Mouse (Mus musculus): ENCODE results near the gene Ugt1a8. TPM values are rescaled to one million over a fixed set of nuclear protein-coding genes. Genes with fewer than 3 reads are reported as not detected.

Gene Ugt1a8
- total and polyA plus RNA-seq, 3 experiments, result not detected

GRCm38 (mm10) chr1:88205294-88205922, 117.8 kb downstream of the Ugt1a8 start, which contains the start of gene Dnajb3:
Gene Dnajb3 (minus strand): TSS chr1:88205782.
- Histone ChIP-seq H3K4me1 (ENCODE audit: control insufficient read depth in 1 of 2, insufficient read depth in 2 of 2, low read length in 2 of 2) (no peaks in the 10 kb centered on the region), H3K4me3 (ENCODE audit: control insufficient read depth in 1 of 2, insufficient read depth in 1 of 2, low read depth in 2 of 2, low read length in 2 of 2) (no peak within 1 kb of the TSS), H3K9me3 (replicated peaks; ENCODE audit: insufficient read depth, low read length) (no peaks in the 10 kb centered on the region), H3K36me3 (ENCODE audit: control insufficient read depth in 1 of 2, insufficient read depth in 2 of 2, low read length in 2 of 2) (peaks cover 0 to 4% of the 10 kb centered on the region in 2 experiments; a peak in 2 of 4 replicates), H3K27ac (ENCODE audit: control insufficient read depth, low read depth, low read length) (no peak within 1 kb of the TSS), H3K79me2 (ENCODE audit: control insufficient read depth, insufficient read depth, low read length, poor library complexity) (no peaks in the 10 kb centered on the region), H3K27me3 (ENCODE audit: control insufficient read depth in 1 of 2, insufficient read depth in 2 of 2, low read length in 2 of 2) (peaks cover 0 to 3% of the 10 kb centered on the region in 2 experiments; a peak in 1 of 4 replicates), H3K9ac (ENCODE audit: control insufficient read depth, low read depth, low read length, poor library complexity, severe bottlenecking) (no peak within 1 kb of the TSS)
- no peak for DNase-seq (ENCODE audit: low read depth, low spot score)
- no peak for TF ChIP-seq ZMIZ1 (IDR thresholded peaks at IDR 0.05; ENCODE audit: low read depth, low read length)

GRCm38 (mm10) chr1:88206843-88207479, 119.3 kb downstream of the Ugt1a8 start:
- Histone ChIP-seq H3K9ac (ENCODE audit: control insufficient read depth, low read depth, low read length, poor library complexity, severe bottlenecking) (no peak overlapping the region), H3K27me3 (ENCODE audit: control insufficient read depth in 1 of 2, insufficient read depth in 2 of 2, low read length in 2 of 2) (no peaks in the 10 kb centered on the region), H3K79me2 (ENCODE audit: control insufficient read depth, insufficient read depth, low read length, poor library complexity) (no peaks in the 10 kb centered on the region), H3K36me3 (ENCODE audit: control insufficient read depth in 1 of 2, insufficient read depth in 2 of 2, low read length in 2 of 2) (peaks cover 0 to 4% of the 10 kb centered on the region in 2 experiments; a peak in 2 of 4 replicates), H3K4me3 (ENCODE audit: control insufficient read depth in 1 of 2, insufficient read depth in 1 of 2, low read depth in 2 of 2, low read length in 2 of 2) (no peak overlapping the region), H3K27ac (ENCODE audit: control insufficient read depth, low read depth, low read length) (peak overlapping the region; percentile 39), H3K4me1 (ENCODE audit: control insufficient read depth in 1 of 2, insufficient read depth in 2 of 2, low read length in 2 of 2) (no peaks in the 10 kb centered on the region), H3K9me3 (replicated peaks; ENCODE audit: insufficient read depth, low read length) (no peaks in the 10 kb centered on the region)
- no peak for TF ChIP-seq CHD1 (IDR thresholded peaks at IDR 0.05; ENCODE audit: low read depth, low read length)
- peak; percentile 70 to 74 for TF ChIP-seq EP300 (IDR thresholded peaks at IDR 0.05; ENCODE audit: low read depth in 1 of 2, low read length in 2 of 2)
- 0 out of 2 replicates have a peak, but pooled peaks have one; percentile 22 for TF ChIP-seq ETS1 (IDR thresholded peaks at IDR 0.05; ENCODE audit: low read depth, low read length)
- no peak for TF ChIP-seq CTCF (IDR thresholded peaks at IDR 0.05 in 2 of 3, conservative IDR thresholded peaks at IDR 0.05 in 1 of 3; ENCODE audit: control insufficient read depth in 1 of 3, insufficient read depth in 1 of 3, low read depth in 2 of 3, low read length in 3 of 3, poor library complexity in 1 of 3, severe bottlenecking in 1 of 3)
- TF ChIP-seq GATA1 (IDR thresholded peaks at IDR 0.05; ENCODE audit: low read depth, low read length), result peak; percentile 84
- TF ChIP-seq TAL1 (IDR thresholded peaks at IDR 0.05; ENCODE audit: low read length), result peak; percentile 35; the same call in 1 of the 2 replicates
- TF ChIP-seq RAD21 (IDR thresholded peaks at IDR 0.05; ENCODE audit: low read depth, low read length), result no peak
- no peak for TF ChIP-seq MEF2A (IDR thresholded peaks at IDR 0.05; ENCODE audit: extremely low read depth, insufficient replicate concordance, low read depth, low read length, poor library complexity, severe bottlenecking)
- peak; percentile 74 for TF ChIP-seq TCF12 (IDR thresholded peaks at IDR 0.05; ENCODE audit: low read depth, low read length)
- no peak for TF ChIP-seq HCFC1 (IDR thresholded peaks at IDR 0.05; ENCODE audit: low read depth, low read length)
- TF ChIP-seq UBTF (IDR thresholded peaks at IDR 0.05; ENCODE audit: borderline replicate concordance, insufficient read depth, low read depth, low read length), result no peak
- peak; percentile 53 for DNase-seq (ENCODE audit: low read depth, low spot score)

Data from MEL (cell line).